10 mouse cellular contexts compared by ENCODE assay signal in genomic region chr10:120231718-120232117, GRCm38 (mm10). TPM values are rescaled to one million over a fixed set of nuclear protein-coding genes. Genes with fewer than 3 reads are reported as not detected.
DNase-seq lines count a peak whose midpoint lies in the region; ATAC-seq and TF ChIP-seq lines count a peak whose summit lies in the region.
"Had no signal": no experiment of that assay in that cellular context is flagged by ENCODE, and none has a peak within 500 bp of the region (broad histone marks: within the 10 kb centered on the region; RNA-seq: fewer than 3 reads in every experiment).

No protein-coding gene starts in this region.

- no peak overlapping the region for H3K4me2 ChIP-seq in heart, embryonic 11.5 days
- H3K4me2 ChIP-seq: embryonic facial prominence, embryonic 13.5 days; limb, embryonic 15.5 days had no signal

- peak; percentile 45 for TF ChIP-seq CTCF in C2C12 (IDR thresholded peaks at IDR 0.05; ENCODE audit: control insufficient read depth, insufficient read depth, insufficient read length)
- peak; percentile 65; the same call in 1 of the 2 replicates for TF ChIP-seq CTCF in embryonic fibroblast, embryonic 13.5 days (IDR thresholded peaks at IDR 0.05; ENCODE audit: borderline replicate concordance, insufficient read depth, low read length)

- peaks cover 27% of the 10 kb centered on the region for H3K79me3 ChIP-seq in C2C12 (ENCODE audit: low read depth)

- 30% methylated on average over 5 of the region's 5 CpGs for WGBS in heart, embryonic 11.5 days (ENCODE audit: insufficient replicate concordance)

- ATAC-seq in heart, embryonic 11.5 days (replicated peaks; ENCODE audit: insufficient number of reproducible peaks, low FRiP score, low TSS enrichment): no peak

- H3K27ac ChIP-seq in heart, embryonic 11.5 days (ENCODE audit: low read depth, low read length): no peak overlapping the region
- no peak overlapping the region for H3K27ac ChIP-seq in embryonic fibroblast, embryonic 13.5 days (ENCODE audit: insufficient read depth, low read length)
- H3K27ac ChIP-seq: embryonic facial prominence, embryonic 13.5 days; limb, embryonic 15.5 days had no signal

- H3K4me1 ChIP-seq in heart, embryonic 11.5 days (ENCODE audit: control insufficient read depth, insufficient read depth, low read length): peaks cover 3% of the 10 kb centered on the region; the same call in 1 of the 2 replicates
- peaks cover 4% of the 10 kb centered on the region; the same call in 1 of the 2 replicates for H3K4me1 ChIP-seq in embryonic fibroblast, embryonic 13.5 days (ENCODE audit: control insufficient read depth, insufficient read depth, low read length)

- DNase-seq in heart, adult 11 months: peak; percentile 90
- DNase-seq in adrenal gland, adult 18-20 months (ENCODE audit: low spot score in 2 of 2): peak; percentile 55 to 68
- DNase-seq in kidney, postnatal 36 days: peak; percentile 51 to 88
- peak; percentile 52 to 75 for DNase-seq in lung, postnatal 4 days
- DNase-seq in spleen, postnatal 4 days (ENCODE audit: low spot score in 2 of 2): peak; percentile 74 to 90

- H3K9me3 ChIP-seq in heart, embryonic 11.5 days (replicated peaks; ENCODE audit: control insufficient read depth, low read length): no peaks in the 10 kb centered on the region
- H3K9me3 ChIP-seq: embryonic facial prominence, embryonic 13.5 days; limb, embryonic 15.5 days had no signal

- no peaks in the 10 kb centered on the region for H3K27me3 ChIP-seq in heart, embryonic 11.5 days (ENCODE audit: control insufficient read depth, insufficient read depth, low read length)
- no peaks in the 10 kb centered on the region for H3K27me3 ChIP-seq in C2C12 (ENCODE audit: control insufficient read depth, insufficient read depth, insufficient read length)
- H3K27me3 ChIP-seq: embryonic facial prominence, embryonic 13.5 days; limb, embryonic 15.5 days had no signal

- no peak overlapping the region for H3K4me3 ChIP-seq in heart, embryonic 11.5 days (ENCODE audit: low read depth, low read length)
- no peak overlapping the region for H3K4me3 ChIP-seq in C2C12 (ENCODE audit: insufficient read depth, poor library complexity, severe bottlenecking)
- H3K4me3 ChIP-seq in embryonic fibroblast, embryonic 13.5 days (ENCODE audit: insufficient read depth, low read length): no peak overlapping the region
- H3K4me3 ChIP-seq: embryonic facial prominence, embryonic 13.5 days; limb, embryonic 15.5 days had no signal

- peaks cover 34% of the 10 kb centered on the region for H3K79me2 ChIP-seq in C2C12 (ENCODE audit: control insufficient read depth, insufficient read depth)

- peaks cover 2% of the 10 kb centered on the region; the same call in 1 of the 2 replicates for H3K36me3 ChIP-seq in heart, embryonic 11.5 days (ENCODE audit: control insufficient read depth, insufficient read depth, low read length)
- H3K36me3 ChIP-seq in C2C12 (ENCODE audit: control insufficient read depth, insufficient read depth): peaks cover 47% of the 10 kb centered on the region

- no peak overlapping the region for H3K9ac ChIP-seq in heart, embryonic 11.5 days (ENCODE audit: low read depth, low read length)
- H3K9ac ChIP-seq: embryonic facial prominence, embryonic 13.5 days; limb, embryonic 15.5 days had no signal

- H3ac ChIP-seq in C2C12 (ENCODE audit: control insufficient read depth, insufficient read length, low read depth): no peak overlapping the region

- TF ChIP-seq POLR2A in embryonic fibroblast, embryonic 13.5 days (IDR thresholded peaks at IDR 0.05; ENCODE audit: low read depth, low read length): no peak

TF ChIP-seq in C2C12, 6 proteins besides CTCF, POLR2A, EP300 and RAD21:
- TF ChIP-seq MYOD1 (IDR thresholded peaks at IDR 0.05; ENCODE audit: control insufficient read depth, insufficient read length, low read depth) (no peak), USF1 (IDR thresholded peaks at IDR 0.05; ENCODE audit: low read depth) (no peak), CEBPB (IDR thresholded peaks at IDR 0.05; ENCODE audit: low read depth) (no peak), MAX (IDR thresholded peaks at IDR 0.05) (no peak), MYOG (IDR thresholded peaks at IDR 0.05; ENCODE audit: control insufficient read depth, extremely low read depth, insufficient read length) (no peak), FOSL1 (IDR thresholded peaks at IDR 0.05; ENCODE audit: insufficient read depth, low read length, poor library complexity, severe bottlenecking) (no peak)

RNA-seq across cellular contexts. Expression of gene Llph, which starts 4.8 kb away (rescaled TPM):
- polyA plus RNA-seq in heart, embryonic 11.5 days (2014; fragmentation: Nextera tagmentation; extraction: Ambion mirVana): 30.4 and 38.9 TPM in 2 replicates
- polyA plus RNA-seq in C2C12 (2012; fragmentation: generic; extraction: Trizol): 40.0 TPM
- total RNA-seq in adrenal gland, adult 18-20 months (2021): 10 to 100 TPM; 26.7 to 34.4 TPM
- polyA plus RNA-seq in embryonic fibroblast, embryonic 13.5 days (2011; ENCODE audit: insufficient read length, low read depth, missing spikeins): 31.6 and 49.1 TPM in 2 replicates

RNA-seq across cellular contexts. Expression of gene Irak3, which starts 29.8 kb away (rescaled TPM):
- 0.27 and 0.31 TPM in 2 replicates for polyA plus RNA-seq in heart, embryonic 11.5 days (2014; fragmentation: Nextera tagmentation; extraction: Ambion mirVana)
- 0.27 TPM for polyA plus RNA-seq in C2C12 (2012; fragmentation: generic; extraction: Trizol)
- total RNA-seq in adrenal gland, adult 18-20 months (2021): 1 to 10 TPM; 2.2 to 4.7 TPM
- polyA plus RNA-seq in embryonic fibroblast, embryonic 13.5 days (2011; ENCODE audit: insufficient read length, low read depth, missing spikeins): 6.8 and 7.7 TPM in 2 replicates

RNA-seq across cellular contexts. Expression of gene Tmbim4, which starts 30.3 kb away (rescaled TPM):
- polyA plus RNA-seq in heart, embryonic 11.5 days (2014; fragmentation: Nextera tagmentation; extraction: Ambion mirVana): 110 and 114 TPM in 2 replicates
- 97.3 TPM for polyA plus RNA-seq in C2C12 (2012; fragmentation: generic; extraction: Trizol)
- total RNA-seq in adrenal gland, adult 18-20 months (2021): 100 to 1,000 TPM; 131 to 143 TPM
- 89.3 and 97.1 TPM in 2 replicates for polyA plus RNA-seq in embryonic fibroblast, embryonic 13.5 days (2011; ENCODE audit: insufficient read length, low read depth, missing spikeins)
